Mouse (Mus musculus) heart, adult 2 months (tissue): Measurements from ENCODE around the gene Wwtr1.

Experiments
- CTCF ChIP-seq: fragments of 200-600 bp; IDR thresholded peaks from 2 replicates; pipeline ENCODE4 v1.8.1; 2022; ENCODE audit warnings: antibody characterized with exemption, mild to moderate bottlenecking, moderate library complexity
- EP300 ChIP-seq: fragments of 200-500 bp; IDR thresholded peaks from 2 replicates; pipeline ENCODE4 v1.6.1; 2011; ENCODE audit warnings: low read depth, low read length, control low read depth; ENCODE audit not compliant: insufficient read depth

DNA sequence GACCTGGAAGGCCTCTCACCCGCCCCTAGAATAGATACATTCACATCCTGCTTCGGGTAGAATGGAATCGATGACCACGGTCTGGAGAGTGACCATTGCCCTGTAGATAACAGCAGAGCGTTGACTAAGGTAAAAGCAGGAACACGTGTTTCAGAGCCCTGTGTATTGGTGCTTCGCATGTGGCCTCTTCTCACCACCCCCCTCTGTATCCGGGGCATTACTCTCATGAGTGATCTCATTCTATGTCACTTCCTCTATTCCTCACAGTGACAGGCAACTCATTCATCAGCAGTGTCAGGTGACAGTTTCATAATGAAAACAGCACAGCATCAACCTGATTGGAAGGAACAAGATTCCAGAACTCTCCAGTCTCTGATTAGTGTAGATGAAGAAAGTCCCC is 140.3 kb downstream of the Wwtr1 start:
- TF ChIP-seq CTCF: no peak
- TF ChIP-seq EP300: no peak
